Mouse (Mus musculus) kidney, adult 2 months (tissue): ENCODE measurements around the gene Samhd1.

ENCODE experiments used
- CTCF ChIP-seq: fragments of 200-500 bp; conservative IDR thresholded peaks from 2 replicates; pipeline ENCODE4 v1.5.1; 2011; ENCODE audit warnings: low read depth, mild to moderate bottlenecking, control low read depth, low read length, moderate library complexity, mixed read lengths; ENCODE audit not compliant: insufficient read depth, insufficient read length
- POLR2A ChIP-seq: fragments of 200-500 bp; IDR thresholded peaks from one replicate; pipeline ENCODE4 v1.6.1; 2011; ENCODE audit warnings: low read depth, low read length, control low read depth

DNA sequence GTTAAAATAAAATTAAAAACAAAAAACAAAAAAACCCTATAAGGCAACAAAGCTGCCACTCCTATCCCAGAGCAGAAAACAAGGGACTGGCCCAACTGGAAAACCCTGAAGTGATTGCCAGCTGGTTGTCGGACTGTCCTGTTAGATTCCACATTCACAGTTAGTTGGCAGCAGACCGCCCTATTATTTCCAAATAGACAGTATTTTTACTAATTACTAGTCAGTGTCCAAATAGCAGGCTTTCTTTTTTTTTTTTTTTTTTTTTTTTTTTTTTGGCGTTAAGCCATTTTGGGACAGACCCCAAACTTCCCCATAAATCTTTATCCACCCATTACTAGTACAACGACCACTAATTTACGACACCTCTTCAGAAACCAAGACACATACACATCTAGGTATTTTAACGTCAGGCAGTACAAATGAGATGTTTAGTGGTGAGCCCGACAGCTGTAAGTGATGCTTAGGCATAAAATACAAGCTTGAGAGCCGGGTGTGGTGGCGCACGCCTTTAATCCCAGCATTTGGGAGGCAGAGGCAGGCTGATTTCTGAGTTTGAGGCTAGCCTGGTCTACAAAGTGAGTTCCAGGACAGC lies 560 bp upstream of the Samhd1 start:
- TF ChIP-seq CTCF (no peak), POLR2A (no peak)
